Mouse (Mus musculus): Measurements from ENCODE around the gene Ly6g5c.
"Not testable (repeated sequence)": the region's sequence is repeated elsewhere in the genome, so short reads cannot be mapped to it uniquely, and the experiment has no call there.

Gene Ly6g5c

GRCm38 (mm10) chr17:35103221-35103690, 4.8 kb upstream of the Ly6g5c start:
- in situ Hi-C loops (cut with MboI; ENCODE audit: unreplicated experiment in 2 of 2) = loop anchor here in 1 of 2 experiments (10.0 kb wide), 1 partner anchor 78 kb away; the partner anchor contains the start of gene Sapcd1

DNA sequence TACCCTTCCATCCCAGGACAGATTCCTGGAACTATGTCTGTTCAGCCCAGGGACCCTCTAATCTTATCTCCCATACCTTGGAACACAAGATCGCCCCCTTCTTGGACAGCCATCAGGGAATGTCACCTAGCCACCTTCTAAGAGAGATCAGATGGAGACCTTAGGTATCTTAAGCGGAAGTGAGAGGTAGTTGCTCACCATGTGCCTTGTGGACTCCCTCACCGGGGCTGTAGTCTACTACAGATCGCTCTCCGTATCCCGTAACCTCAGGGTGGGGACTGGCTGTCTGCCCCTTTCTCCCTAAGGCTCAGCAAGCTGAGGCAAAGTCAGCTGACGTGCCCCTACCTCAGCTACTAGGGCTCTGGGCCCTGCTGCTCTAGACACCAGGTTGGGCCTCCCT, 4.0 kb upstream of the Ly6g5c start:
- in situ Hi-C loops (cut with MboI; ENCODE audit: unreplicated experiment in 2 of 2) = loop anchor here in 1 of 2 experiments (10.0 kb wide), 1 partner anchor 79 kb away; the partner anchor contains the start of gene Sapcd1

DNA sequence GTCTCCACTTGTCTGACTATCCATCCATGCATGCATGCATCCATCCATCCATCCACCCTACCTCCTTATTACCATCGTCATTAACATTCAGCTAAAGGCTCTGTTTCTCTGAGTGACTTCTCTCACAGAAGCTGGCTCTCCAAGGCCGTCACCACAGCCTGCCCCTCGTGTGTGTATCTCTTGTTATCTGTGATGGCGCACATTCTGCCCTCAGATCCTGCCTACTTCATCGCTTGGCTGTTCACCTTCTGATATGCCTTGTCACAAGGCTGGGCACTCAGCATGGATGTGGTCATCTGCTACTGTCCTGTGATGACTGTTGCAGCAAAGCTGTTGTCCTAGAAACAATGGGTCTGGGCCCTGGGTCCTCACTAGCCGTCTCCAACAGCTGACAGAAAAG, 3.3 kb upstream of the Ly6g5c start:
- in situ Hi-C loops (cut with MboI; ENCODE audit: unreplicated experiment in 2 of 2) = loop anchor here (5.0 to 10.0 kb wide), 2 partner anchors 42 to 80 kb away; partner anchors contain the start of gene Sapcd1 (in 1 of the 2)

DNA sequence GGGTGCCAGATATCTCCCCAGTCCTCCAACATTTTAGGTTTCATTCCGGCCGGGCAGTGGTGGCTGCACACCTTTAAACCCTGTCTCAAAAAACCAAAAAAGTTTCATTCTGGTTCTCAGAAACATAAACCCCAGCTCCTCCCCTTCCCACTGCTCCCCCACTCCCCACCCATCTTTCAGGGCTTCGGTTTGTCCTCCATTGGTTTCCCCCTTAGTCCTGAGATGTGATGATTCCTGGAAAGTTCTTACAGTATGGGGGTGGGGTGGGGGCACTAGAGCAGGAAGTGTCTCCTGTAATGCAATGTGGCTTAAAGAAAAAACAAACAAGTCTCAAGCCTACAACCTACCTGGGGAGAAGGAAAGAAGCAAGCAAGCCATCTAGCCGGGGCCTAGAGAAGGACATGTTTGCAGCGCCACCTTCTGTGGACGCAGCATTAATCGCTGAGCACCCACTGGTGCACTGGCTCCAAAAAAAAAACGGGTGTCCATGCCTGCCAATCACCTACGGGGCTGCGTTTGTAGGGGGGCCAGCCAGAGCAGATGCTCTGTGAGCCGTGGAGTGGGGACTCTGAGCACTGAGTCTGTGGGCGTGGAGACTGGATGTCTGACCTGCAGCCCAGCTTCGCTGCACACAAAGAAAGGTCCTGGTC, 2.2 kb upstream of the Ly6g5c start:
- in situ Hi-C loops (cut with MboI; ENCODE audit: unreplicated experiment in 2 of 2) = loop anchor here (5.0 to 10.0 kb wide), 2 partner anchors 44 to 81 kb away; partner anchors contain the start of gene Sapcd1 (in 1 of the 2)

DNA sequence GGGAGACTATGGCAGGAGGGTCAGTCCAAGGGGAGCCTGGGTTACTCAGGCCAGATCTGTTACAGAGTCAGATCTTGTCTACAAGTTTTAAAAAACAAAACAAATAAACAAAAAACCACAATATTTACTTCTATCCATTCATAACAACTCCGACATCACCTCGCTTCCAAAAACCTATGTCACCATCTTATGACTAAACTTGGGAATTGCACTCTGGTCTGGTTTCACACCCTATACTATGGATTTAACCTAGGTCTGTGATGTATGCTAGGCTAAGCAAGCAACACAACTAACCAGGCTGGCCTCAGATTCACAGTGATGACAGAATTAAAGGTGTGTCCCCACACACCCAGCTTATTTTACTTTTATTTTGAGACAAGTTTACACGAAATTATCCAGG, 1.6 kb upstream of the Ly6g5c start:
- in situ Hi-C loops (cut with MboI; ENCODE audit: unreplicated experiment in 2 of 2) = loop anchor here (5.0 to 10.0 kb wide), 2 partner anchors 44 to 82 kb away; partner anchors contain the start of gene Sapcd1 (in 1 of the 2)

DNA sequence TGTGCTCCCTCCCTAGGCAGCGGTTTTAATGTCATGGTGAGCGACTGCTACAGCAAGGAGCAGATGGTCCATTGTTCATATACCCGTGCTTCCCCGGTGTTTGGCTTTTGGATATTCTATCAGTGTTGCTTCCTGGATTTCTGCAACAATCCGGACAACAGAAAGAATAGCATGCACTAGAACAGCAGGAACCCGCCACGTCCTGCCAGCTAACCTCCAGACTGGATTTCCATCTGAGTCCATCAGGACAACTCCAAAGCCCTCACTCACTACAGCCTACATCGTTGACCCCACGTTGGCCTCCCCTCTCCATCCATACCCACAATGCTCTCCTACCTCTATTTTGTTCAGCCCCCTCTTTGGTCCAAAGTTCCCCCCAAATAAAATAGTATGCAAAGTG, 3.7 kb downstream of the Ly6g5c start:
- in situ Hi-C loops (cut with MboI; ENCODE audit: unreplicated experiment in 2 of 2) = loop anchor here in 1 of 2 experiments (5.0 kb wide), 1 partner anchor 44 kb away; the partner anchor contains the start of genes Ly6g6c and Mpig6b

- in situ Hi-C loops (cut with MboI; ENCODE audit: unreplicated experiment in 2 of 2) = no loop called here
Measured at GRCm38 (mm10) chr17:35115046-35116019, 7.3 kb downstream of the Ly6g5c start, which contains the start of gene Ly6g5b. Ly6g5b (minus strand) TSS chr17:35115428.

DNA sequence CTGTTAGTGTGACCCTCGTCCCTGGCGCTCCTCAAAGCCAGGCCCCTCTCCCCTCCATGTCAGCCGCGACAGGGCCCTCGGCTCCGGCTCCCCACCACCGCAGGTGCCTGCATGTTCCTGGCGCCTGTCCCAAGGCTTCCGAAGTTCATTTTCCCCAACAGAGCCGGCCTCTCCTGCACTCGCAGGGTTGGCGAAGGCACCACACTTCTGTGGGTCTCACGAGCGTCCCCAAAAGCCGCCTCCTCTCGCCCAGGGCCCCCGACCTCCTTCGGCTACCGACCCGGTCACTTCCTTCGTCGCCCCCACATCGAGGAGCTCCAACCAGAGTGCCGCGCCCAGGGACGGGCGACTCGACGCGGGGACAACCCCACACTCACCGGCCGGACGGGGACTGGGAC, 12.7 kb downstream of the Ly6g5c start:
- in situ Hi-C loops (cut with MboI; ENCODE audit: unreplicated experiment in 2 of 2) = no loop called here

- in situ Hi-C loops (cut with MboI; ENCODE audit: unreplicated experiment in 2 of 2) = no loop called here
Measured at GRCm38 (mm10) chr17:35121143-35121799, 13.2 kb downstream of the Ly6g5c start, which contains the start of gene Gpank1. Gpank1 (plus strand) TSS chr17:35121455.

DNA sequence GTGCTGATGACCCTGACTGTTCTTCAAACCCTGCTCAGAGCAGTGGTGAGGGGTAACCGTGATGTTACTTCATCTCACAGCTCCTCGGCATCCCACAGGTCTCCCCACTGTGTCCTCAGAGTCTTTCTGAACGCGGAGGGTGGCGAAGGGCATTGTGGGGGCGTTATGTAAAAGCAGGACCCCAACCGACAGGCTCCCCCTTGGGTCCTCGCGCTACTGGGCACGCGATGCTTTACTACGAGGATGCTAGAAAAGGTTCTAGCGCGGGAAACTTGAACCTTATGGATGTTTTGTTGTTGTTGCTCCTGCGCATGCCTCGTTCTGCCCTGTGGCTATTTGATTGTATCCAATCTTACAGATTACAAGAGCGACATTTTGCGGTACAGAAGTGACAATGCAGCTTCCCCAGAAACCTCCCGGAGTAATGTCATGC, 13.8 kb downstream of the Ly6g5c start, which contains the start of gene Csnk2b:
Csnk2b (minus strand) TSS at position 183 of the 433 bp plus-strand sequence.
- in situ Hi-C loops (cut with MboI; ENCODE audit: unreplicated experiment in 2 of 2) = no loop called here

- in situ Hi-C loops (cut with MboI; ENCODE audit: unreplicated experiment in 2 of 2) = not testable (repeated sequence)
Measured at GRCm38 (mm10) chr17:35123287-35123686, 15.2 kb downstream of the Ly6g5c start.

DNA sequence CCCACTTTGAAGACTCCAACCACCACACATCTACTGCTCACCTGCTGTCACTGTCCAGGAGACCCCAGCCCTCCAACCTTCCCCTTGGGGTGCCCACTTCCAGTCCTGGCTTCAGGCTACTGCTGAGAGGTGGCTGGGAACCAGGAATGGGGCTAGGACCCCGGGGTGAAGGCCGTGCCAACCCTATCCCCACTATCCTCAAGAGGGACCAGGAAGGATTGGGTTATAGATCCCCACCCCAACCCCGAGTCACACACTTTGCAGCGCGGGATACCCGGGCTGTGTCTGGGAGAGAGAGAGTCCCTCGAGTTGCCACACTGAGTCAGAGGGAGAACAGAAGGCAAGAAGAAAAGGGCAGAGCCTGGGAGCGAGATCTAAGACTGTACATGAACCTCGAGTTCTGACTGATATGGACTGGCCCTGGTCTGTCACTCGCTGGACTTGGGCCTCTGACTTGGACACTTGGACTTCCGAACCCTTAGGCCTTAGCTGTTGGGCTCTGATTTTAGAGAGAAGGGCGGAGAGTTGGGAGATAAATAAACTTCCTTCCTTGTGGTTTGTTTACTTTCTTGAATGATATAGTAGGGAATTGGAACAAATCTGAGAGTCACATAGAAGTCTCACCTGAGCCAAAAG, 16.3 kb downstream of the Ly6g5c start:
- in situ Hi-C loops (cut with MboI; ENCODE audit: unreplicated experiment in 2 of 2) = not testable (repeated sequence)

DNA sequence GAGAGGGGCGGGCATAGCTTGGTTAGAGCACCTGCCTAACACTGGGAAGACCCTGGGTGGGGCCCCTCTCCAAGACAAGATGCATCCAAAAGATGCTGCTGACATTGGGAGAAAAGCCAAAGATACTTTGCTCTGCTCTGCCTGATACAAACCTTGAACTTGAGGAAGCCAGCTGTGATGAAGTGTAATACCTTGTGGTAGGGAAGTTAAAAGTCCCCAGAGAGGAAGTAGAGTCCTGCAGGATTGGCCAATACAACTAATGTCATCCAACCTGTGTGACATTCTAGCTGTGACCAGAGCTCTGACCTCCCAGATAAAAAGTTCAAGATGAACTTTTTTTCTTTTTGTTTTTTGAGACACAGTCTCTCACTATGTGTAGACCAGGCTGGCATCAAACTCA, 17.0 kb downstream of the Ly6g5c start:
- in situ Hi-C loops (cut with MboI; ENCODE audit: unreplicated experiment in 2 of 2) = loop anchor here in 1 of 2 experiments (5.0 to 25.0 kb wide), 2 partner anchors 107 to 387 kb away; partner anchors contain the start of genes Atp6v1g2, Cchcr1, Pou5f1 and Tcf19

DNA sequence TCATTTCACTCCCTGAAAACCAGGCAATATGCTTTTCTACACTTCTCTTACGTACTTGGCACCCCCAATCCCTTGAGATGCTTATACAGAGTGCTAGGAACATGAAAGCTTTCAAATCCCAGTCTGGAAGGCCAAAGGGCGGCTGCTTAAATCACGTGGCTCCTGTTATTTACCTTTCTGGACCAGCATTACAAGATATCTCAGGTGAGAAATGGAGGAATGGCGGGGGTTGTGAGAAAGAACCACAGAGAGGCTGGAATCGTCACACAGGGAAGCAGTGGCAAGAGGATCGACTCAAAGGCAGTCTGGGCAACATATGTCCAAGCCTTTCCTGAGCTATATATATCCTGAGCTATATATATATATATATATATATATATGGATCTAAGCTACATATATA, 17.5 kb downstream of the Ly6g5c start:
- in situ Hi-C loops (cut with MboI; ENCODE audit: unreplicated experiment in 2 of 2) = loop anchor here in 1 of 2 experiments (5.0 to 25.0 kb wide), 2 partner anchors 107 to 387 kb away; partner anchors contain the start of genes Atp6v1g2, Cchcr1, Pou5f1 and Tcf19

- in situ Hi-C loops (cut with MboI; ENCODE audit: unreplicated experiment in 2 of 2) = loop anchor here in 1 of 2 experiments (5.0 to 25.0 kb wide), 2 partner anchors 106 to 386 kb away; partner anchors contain the start of genes Atp6v1g2, Cchcr1, Pou5f1 and Tcf19
Measured at GRCm38 (mm10) chr17:35126206-35126611, 18.1 kb downstream of the Ly6g5c start, which contains the start of gene D17H6S53E. D17H6S53E (plus strand) TSS chr17:35126373.

DNA sequence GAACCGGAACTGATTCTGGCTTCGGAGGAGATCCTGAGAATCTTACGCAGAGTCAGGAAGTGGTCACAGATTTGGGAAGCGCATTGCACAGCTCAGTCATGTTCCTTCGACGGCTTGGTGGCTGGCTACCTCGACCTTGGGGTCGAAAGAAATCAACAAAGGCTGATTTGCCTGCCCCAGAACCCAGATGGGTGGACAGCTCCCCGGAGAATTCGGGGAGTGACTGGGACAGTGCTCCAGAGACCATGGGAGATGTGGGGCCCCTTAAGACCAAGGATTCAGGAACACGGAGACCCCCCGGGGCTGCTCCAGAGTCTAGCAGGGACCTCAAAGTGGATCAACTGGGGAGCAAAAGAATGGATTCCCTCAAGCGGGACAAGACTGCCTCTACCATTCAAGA, 18.9 kb downstream of the Ly6g5c start:
- in situ Hi-C loops (cut with MboI; ENCODE audit: unreplicated experiment in 2 of 2) = loop anchor here in 1 of 2 experiments (5.0 to 25.0 kb wide), 2 partner anchors 105 to 385 kb away; partner anchors contain the start of genes Atp6v1g2, Cchcr1, Pou5f1 and Tcf19

- in situ Hi-C loops (cut with MboI; ENCODE audit: unreplicated experiment in 2 of 2) = loop anchor here in 1 of 2 experiments (5.0 to 25.0 kb wide), 2 partner anchors 103 to 383 kb away; partner anchors contain the start of genes Atp6v1g2, Cchcr1, Pou5f1 and Tcf19
Measured at GRCm38 (mm10) chr17:35128996-35129395, 20.9 kb downstream of the Ly6g5c start.

DNA sequence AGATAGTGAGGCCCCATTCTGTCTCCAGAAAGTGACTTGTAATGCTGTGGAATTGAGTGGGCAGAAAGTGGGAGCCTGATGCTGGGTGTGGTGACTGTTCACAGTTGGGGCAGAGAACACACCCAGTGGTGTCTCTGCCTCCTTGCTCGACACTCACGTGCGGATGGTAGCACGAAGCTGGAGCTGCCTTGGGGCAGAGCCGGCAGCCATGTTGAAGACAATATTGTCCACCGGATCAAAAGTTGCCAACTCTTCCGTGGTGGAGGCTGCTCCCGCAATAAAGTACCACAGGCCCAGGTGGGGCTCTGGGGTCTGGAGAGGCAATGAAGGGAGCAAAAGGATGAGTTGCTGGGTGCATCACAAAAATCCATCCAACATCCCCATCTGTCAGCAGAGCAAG, 23.0 kb downstream of the Ly6g5c start:
- in situ Hi-C loops (cut with MboI; ENCODE audit: unreplicated experiment in 2 of 2) = loop anchor here in 1 of 2 experiments (25.0 kb wide), 1 partner anchor 381 kb away; the partner anchor contains the start of genes Cchcr1, Pou5f1 and Tcf19
